Mouse (Mus musculus): ENCODE data around the gene Guca1a. TPM values are rescaled to one million over a fixed set of nuclear protein-coding genes. Genes with fewer than 3 reads are reported as not detected.
A peak's percentile ranks its signal among the peaks of the same experiment; 100 is the strongest.

Gene Guca1a
- polyA plus RNA-seq, 1 experiment from 2014 or later, result 2.9 TPM

DNA sequence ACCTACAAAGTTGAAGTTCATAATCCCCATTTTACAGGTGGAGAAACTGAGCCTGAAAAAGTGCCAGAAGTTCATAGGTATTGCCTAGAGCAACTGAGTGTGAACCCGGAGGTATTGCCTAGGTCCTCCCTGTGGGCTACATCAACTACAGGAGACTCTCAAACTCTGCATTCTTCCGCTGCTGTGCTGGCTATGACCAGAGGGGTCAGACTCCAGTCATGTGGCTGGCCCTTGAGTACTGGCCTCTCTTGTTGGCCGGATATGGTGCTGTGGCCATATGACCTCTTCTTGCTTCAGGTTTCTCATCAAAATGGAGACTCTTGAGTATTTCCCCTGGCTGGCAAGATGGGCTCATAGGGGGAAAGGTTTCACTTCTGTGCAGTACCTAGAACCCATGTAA lies 41.9 kb upstream of the Guca1a start:
- Histone ChIP-seq H3K9ac (ENCODE audit: low read length) (no peak overlapping the region), H3K27ac (replicated peaks in 1 of 2; ENCODE audit: control insufficient read depth in 1 of 2, insufficient read depth in 1 of 2, low read depth in 2 of 2, low read length in 2 of 2) (no peak overlapping the region; a peak in 1 of 4 replicates), H3K4me2 (ENCODE audit: low read length) (no peak overlapping the region), H3K9me3 (ENCODE audit: control insufficient read depth, low read length) (no peaks in the 10 kb centered on the region), H3K4me3 (ENCODE audit: control insufficient read depth in 1 of 2, insufficient read depth in 1 of 2, low read depth in 1 of 2, low read length in 2 of 2) (no peak overlapping the region), H3K36me3 (ENCODE audit: control insufficient read depth, insufficient read depth, low read length) (no peaks in the 10 kb centered on the region), H3K4me1 (ENCODE audit: control insufficient read depth in 2 of 2, insufficient read depth in 2 of 2, low read length in 2 of 2) (peaks cover 40 to 57% of the 10 kb centered on the region in 2 experiments), H3K27me3 (ENCODE audit: control insufficient read depth, insufficient read depth, low read length) (no peaks in the 10 kb centered on the region)
- 70% methylated on average over 3 of the region's 3 CpGs for WGBS
- ATAC-seq (ENCODE audit: insufficient number of reproducible peaks, insufficient read depth, low FRiP score, low read depth), result no peak

DNA sequence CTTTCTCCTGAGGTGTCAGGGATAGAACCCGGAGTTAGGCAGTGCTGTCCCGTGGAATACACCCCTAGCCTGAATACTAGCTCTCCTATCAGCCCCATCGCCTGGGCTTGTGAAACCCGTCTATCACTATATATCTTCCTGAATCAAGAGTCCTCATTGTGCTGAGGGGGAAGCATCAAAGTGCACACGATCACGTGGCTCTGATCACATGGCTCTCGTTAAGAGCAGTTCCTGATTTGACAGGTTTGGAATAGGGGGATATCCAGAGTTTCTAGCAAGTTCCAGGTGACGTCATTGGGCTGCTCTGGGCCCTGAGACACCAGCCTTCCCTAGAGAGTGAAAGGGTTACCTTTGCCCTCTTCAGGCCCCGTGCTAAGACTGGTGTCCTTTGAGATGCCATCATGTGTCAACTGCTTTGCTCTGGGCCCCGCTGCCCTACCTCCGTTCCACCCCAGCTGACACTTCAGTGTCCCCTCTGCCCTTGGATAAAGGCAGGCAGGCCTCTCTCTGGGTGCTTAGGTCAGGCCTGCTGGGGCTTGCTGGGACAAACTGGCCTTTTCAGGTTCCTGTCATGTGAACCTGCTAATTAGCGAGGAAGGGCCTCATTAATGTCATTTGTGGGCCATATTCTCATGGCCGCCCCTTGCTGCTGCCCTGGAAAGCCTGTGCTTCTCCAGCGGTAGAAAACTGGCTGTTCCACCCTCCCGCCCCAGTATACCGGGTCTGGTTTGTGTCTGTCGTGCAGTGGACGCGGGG lies 41.1 kb upstream of the Guca1a start:
- Histone ChIP-seq H3K9me3 (ENCODE audit: control insufficient read depth, low read length) (no peaks in the 10 kb centered on the region), H3K4me3 (ENCODE audit: control insufficient read depth in 1 of 2, insufficient read depth in 1 of 2, low read depth in 1 of 2, low read length in 2 of 2) (no peak overlapping the region), H3K27me3 (ENCODE audit: control insufficient read depth, insufficient read depth, low read length) (no peaks in the 10 kb centered on the region), H3K4me2 (ENCODE audit: low read length) (no peak overlapping the region), H3K36me3 (ENCODE audit: control insufficient read depth, insufficient read depth, low read length) (no peaks in the 10 kb centered on the region), H3K27ac (replicated peaks in 1 of 2; ENCODE audit: control insufficient read depth in 1 of 2, insufficient read depth in 1 of 2, low read depth in 2 of 2, low read length in 2 of 2) (peak overlapping the region; percentile 40 to 67), H3K4me1 (ENCODE audit: control insufficient read depth in 2 of 2, insufficient read depth in 2 of 2, low read length in 2 of 2) (peaks cover 36 to 52% of the 10 kb centered on the region in 2 experiments), H3K9ac (ENCODE audit: low read length) (peak overlapping the region; percentile 45)
- ATAC-seq (ENCODE audit: insufficient number of reproducible peaks, insufficient read depth, low FRiP score, low read depth), result no peak
- WGBS, result 39% methylated on average over 19 of the region's 19 CpGs

DNA sequence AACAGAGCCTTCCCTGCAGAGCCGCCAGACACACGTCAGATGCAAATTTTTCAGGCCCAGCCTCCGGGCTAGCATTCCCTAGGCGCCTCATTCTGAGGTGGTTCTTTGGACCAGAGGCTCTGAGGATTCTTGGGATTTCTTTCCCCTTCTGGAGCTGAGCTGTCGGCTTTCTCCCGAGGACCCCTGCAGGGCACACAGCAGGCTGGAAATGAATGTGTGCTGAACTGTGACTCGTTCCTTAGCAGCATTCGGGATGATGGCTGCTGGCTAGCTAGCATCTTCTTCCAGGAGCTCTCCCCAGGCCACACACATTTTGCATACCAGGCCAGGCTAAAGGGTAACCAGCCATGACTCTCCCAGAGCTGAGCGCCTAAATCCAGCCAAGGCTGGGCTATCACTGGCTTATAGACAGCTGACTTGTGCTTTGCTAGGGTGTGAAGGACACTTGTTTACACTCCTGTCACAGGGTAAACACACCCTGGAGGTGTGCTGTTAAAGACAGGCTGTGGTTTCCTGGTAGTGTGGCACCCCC lies 40.0 kb upstream of the Guca1a start:
- 23% methylated on average over 9 of the region's 9 CpGs for WGBS
- no peak for ATAC-seq (ENCODE audit: insufficient number of reproducible peaks, insufficient read depth, low FRiP score, low read depth)
- Histone ChIP-seq H3K9ac (ENCODE audit: low read length) (peak overlapping the region; percentile 48; the same call in 1 of the 2 replicates), H3K27ac (replicated peaks in 1 of 2; ENCODE audit: control insufficient read depth in 1 of 2, insufficient read depth in 1 of 2, low read depth in 2 of 2, low read length in 2 of 2) (peak overlapping the region; percentile 2 to 49; a peak in 2 of 4 replicates), H3K36me3 (ENCODE audit: control insufficient read depth, insufficient read depth, low read length) (no peaks in the 10 kb centered on the region), H3K9me3 (ENCODE audit: control insufficient read depth, low read length) (no peaks in the 10 kb centered on the region), H3K4me2 (ENCODE audit: low read length) (no peak overlapping the region), H3K27me3 (ENCODE audit: control insufficient read depth, insufficient read depth, low read length) (no peaks in the 10 kb centered on the region), H3K4me1 (ENCODE audit: control insufficient read depth in 2 of 2, insufficient read depth in 2 of 2, low read length in 2 of 2) (peaks cover 27 to 47% of the 10 kb centered on the region in 2 experiments), H3K4me3 (ENCODE audit: control insufficient read depth in 1 of 2, insufficient read depth in 1 of 2, low read depth in 1 of 2, low read length in 2 of 2) (no peak overlapping the region)

DNA sequence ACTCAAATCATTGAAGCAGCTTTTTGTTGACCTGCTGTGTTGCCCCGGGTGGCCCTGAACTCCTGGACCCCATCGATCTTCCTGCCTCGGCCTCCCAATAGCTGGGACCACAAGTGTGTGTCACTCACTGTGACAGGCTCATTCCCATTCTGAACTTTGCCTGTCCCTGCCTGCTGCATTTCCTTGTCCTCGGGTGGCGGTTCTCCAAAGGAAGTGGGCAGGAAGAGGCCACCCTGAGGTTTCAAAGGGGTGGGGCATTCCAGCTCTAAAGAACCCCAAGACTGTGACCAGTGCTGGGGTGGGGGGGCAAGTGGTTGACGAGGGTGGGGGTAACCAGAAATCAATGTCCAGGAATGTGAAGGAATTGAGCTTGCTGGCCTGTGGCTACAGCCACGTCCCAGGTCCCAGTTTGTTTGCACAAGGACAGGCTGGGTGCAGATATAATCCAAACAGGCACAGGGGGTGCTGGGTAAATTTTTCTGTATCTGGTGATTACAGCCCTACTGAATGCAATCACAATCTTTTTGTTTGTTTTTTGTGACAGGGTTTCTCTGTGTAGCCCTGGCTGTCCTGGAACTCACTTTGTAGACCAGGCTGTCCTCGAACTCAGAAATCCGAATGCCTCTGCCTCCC lies 39.1 kb upstream of the Guca1a start:
- no peak for ATAC-seq (ENCODE audit: insufficient number of reproducible peaks, insufficient read depth, low FRiP score, low read depth)
- Histone ChIP-seq H3K27me3 (ENCODE audit: control insufficient read depth, insufficient read depth, low read length) (no peaks in the 10 kb centered on the region), H3K9me3 (ENCODE audit: control insufficient read depth, low read length) (no peaks in the 10 kb centered on the region), H3K9ac (ENCODE audit: low read length) (no peak overlapping the region; the same call in 1 of the 2 replicates), H3K4me2 (ENCODE audit: low read length) (no peak overlapping the region), H3K4me3 (ENCODE audit: control insufficient read depth in 1 of 2, insufficient read depth in 1 of 2, low read depth in 1 of 2, low read length in 2 of 2) (no peak overlapping the region), H3K27ac (replicated peaks in 1 of 2; ENCODE audit: control insufficient read depth in 1 of 2, insufficient read depth in 1 of 2, low read depth in 2 of 2, low read length in 2 of 2) (peak overlapping the region in 1 of 2 experiments; percentile 49; a peak in 1 of 4 replicates), H3K36me3 (ENCODE audit: control insufficient read depth, insufficient read depth, low read length) (no peaks in the 10 kb centered on the region), H3K4me1 (ENCODE audit: control insufficient read depth in 2 of 2, insufficient read depth in 2 of 2, low read length in 2 of 2) (peaks cover 27 to 44% of the 10 kb centered on the region in 2 experiments)
- WGBS, result 54% methylated on average over 9 of the region's 9 CpGs

DNA sequence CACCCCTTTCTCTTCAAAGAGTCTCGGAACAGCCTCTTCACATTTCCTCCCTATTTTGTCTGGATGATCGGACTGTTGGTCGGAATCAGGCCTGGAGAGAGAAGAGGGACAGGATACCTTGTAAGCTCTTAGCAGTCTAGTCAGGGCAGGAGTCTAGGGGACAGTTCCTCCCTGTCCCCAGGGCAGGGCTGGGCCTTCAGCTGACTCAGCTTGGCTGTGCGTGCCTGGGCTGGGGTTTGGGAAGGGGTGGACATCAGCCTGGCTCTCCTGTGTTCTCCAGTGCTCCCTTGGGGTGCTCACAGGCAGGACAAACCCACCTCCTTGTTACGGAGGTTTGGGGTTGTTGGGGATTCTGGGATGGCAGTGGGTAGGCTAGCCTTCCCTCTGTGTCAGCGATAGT lies 38.2 kb upstream of the Guca1a start:
- Histone ChIP-seq H3K4me1 (ENCODE audit: control insufficient read depth in 2 of 2, insufficient read depth in 2 of 2, low read length in 2 of 2) (peaks cover 21 to 37% of the 10 kb centered on the region in 2 experiments), H3K27me3 (ENCODE audit: control insufficient read depth, insufficient read depth, low read length) (no peaks in the 10 kb centered on the region), H3K36me3 (ENCODE audit: control insufficient read depth, insufficient read depth, low read length) (no peaks in the 10 kb centered on the region), H3K9ac (ENCODE audit: low read length) (no peak overlapping the region), H3K4me2 (ENCODE audit: low read length) (no peak overlapping the region), H3K9me3 (ENCODE audit: control insufficient read depth, low read length) (no peaks in the 10 kb centered on the region), H3K4me3 (ENCODE audit: control insufficient read depth in 1 of 2, insufficient read depth in 1 of 2, low read depth in 1 of 2, low read length in 2 of 2) (no peak overlapping the region), H3K27ac (replicated peaks in 1 of 2; ENCODE audit: control insufficient read depth in 1 of 2, insufficient read depth in 1 of 2, low read depth in 2 of 2, low read length in 2 of 2) (no peak overlapping the region)
- WGBS, result 68% methylated on average over 6 of the region's 6 CpGs
- no peak for ATAC-seq (ENCODE audit: insufficient number of reproducible peaks, insufficient read depth, low FRiP score, low read depth)

- ATAC-seq (ENCODE audit: insufficient number of reproducible peaks, insufficient read depth, low FRiP score, low read depth), result no peak
- H3K4me1 ChIP-seq (ENCODE audit: control insufficient read depth in 2 of 2, insufficient read depth in 2 of 2, low read length in 2 of 2), result peaks cover 21 to 34% of the 10 kb centered on the region in 2 experiments
- WGBS, result 3% methylated on average over 24 of the region's 25 CpGs
- H3K9me3 ChIP-seq (ENCODE audit: control insufficient read depth, low read length), result no peaks in the 10 kb centered on the region
- H3K4me2 ChIP-seq (ENCODE audit: low read length), result peak within 1 kb of the TSS; percentile 90
- no peaks in the 10 kb centered on the region for H3K36me3 ChIP-seq (ENCODE audit: control insufficient read depth, insufficient read depth, low read length)
- H3K27ac ChIP-seq (replicated peaks in 1 of 2; ENCODE audit: control insufficient read depth in 1 of 2, insufficient read depth in 1 of 2, low read depth in 2 of 2, low read length in 2 of 2), result peak within 1 kb of the TSS in 1 of 2 experiments; percentile 7; a peak in 1 of 4 replicates
- no peaks in the 10 kb centered on the region for H3K27me3 ChIP-seq (ENCODE audit: control insufficient read depth, insufficient read depth, low read length)
- H3K9ac ChIP-seq (ENCODE audit: low read length), result peak within 1 kb of the TSS; percentile 76
- peak within 1 kb of the TSS; percentile 44 to 55 for H3K4me3 ChIP-seq (ENCODE audit: control insufficient read depth in 1 of 2, insufficient read depth in 1 of 2, low read depth in 1 of 2, low read length in 2 of 2)
Observed at GRCm38 (mm10) chr17:47436907-47437547, 36.6 kb upstream of the Guca1a start, which contains the start of gene 1700001C19Rik. Gene 1700001C19Rik, minus strand, starts transcription at chr17:47437376.

DNA sequence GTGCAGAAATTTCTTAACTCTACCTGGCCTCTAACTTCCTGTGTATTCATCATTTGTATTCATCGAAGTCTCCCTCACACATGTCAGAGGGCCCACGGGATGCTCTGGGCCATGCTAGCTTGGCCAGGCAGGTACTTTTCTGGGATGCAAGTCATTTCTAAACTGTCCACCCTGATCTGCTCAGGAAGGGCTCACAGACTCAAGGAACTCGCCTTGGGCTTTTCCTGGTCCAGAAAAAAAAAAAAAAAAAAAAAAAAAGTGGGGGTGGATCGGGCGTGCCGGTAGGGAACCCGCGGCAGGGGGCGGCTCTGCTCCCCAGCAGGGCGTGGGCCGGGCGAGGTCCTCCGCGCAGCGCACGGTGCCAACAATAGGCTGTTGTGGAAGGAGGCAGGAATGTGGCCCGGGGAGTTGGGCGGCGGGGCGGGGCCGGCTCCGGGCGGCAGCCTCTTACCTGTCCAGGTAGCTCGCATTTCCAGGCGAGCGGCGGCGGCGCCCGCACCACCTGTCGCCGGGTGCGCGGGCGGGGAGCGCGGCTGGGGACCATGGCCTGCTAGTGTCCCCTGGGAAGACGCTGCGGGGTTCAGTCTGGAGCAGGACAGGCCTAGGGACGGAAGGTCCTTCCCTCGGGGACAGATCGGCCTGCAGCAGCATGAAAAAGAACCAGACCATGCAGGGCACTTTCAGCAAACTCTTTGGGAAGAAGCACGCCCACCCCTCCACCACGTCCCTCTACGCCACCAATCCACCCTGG lies 35.9 kb upstream of the Guca1a start, which contains the start of gene AI661453:
Gene AI661453, plus strand, starts transcription at position 460 of the 751 bp plus-strand sequence.
- Histone ChIP-seq H3K27me3 (ENCODE audit: control insufficient read depth, insufficient read depth, low read length) (no peaks in the 10 kb centered on the region), H3K9me3 (ENCODE audit: control insufficient read depth, low read length) (no peaks in the 10 kb centered on the region), H3K4me2 (ENCODE audit: low read length) (peak within 1 kb of the TSS; percentile 90), H3K4me1 (ENCODE audit: control insufficient read depth in 2 of 2, insufficient read depth in 2 of 2, low read length in 2 of 2) (peaks cover 14 to 27% of the 10 kb centered on the region in 2 experiments; a peak in 3 of 4 replicates), H3K27ac (replicated peaks in 1 of 2; ENCODE audit: control insufficient read depth in 1 of 2, insufficient read depth in 1 of 2, low read depth in 2 of 2, low read length in 2 of 2) (peak within 1 kb of the TSS in 1 of 2 experiments; percentile 7; a peak in 1 of 4 replicates), H3K4me3 (ENCODE audit: control insufficient read depth in 1 of 2, insufficient read depth in 1 of 2, low read depth in 1 of 2, low read length in 2 of 2) (peak within 1 kb of the TSS; percentile 44 to 55), H3K36me3 (ENCODE audit: control insufficient read depth, insufficient read depth, low read length) (no peaks in the 10 kb centered on the region), H3K9ac (ENCODE audit: low read length) (peak within 1 kb of the TSS; percentile 76)
- peak; percentile 38; the same call in 1 of the 2 replicates for ATAC-seq (ENCODE audit: insufficient number of reproducible peaks, insufficient read depth, low FRiP score, low read depth)
- WGBS, result 1% methylated on average over 45 of the region's 45 CpGs

All from heart, embryonic 14.5 days (tissue).